Mouse (Mus musculus): Measurements from ENCODE around the gene Slc9a3. TPM values are rescaled to one million over a fixed set of nuclear protein-coding genes. Genes with fewer than 3 reads are reported as not detected.

Slc9a3 gene
- polyA plus RNA-seq, 1 experiment: 0.96 TPM

DNA sequence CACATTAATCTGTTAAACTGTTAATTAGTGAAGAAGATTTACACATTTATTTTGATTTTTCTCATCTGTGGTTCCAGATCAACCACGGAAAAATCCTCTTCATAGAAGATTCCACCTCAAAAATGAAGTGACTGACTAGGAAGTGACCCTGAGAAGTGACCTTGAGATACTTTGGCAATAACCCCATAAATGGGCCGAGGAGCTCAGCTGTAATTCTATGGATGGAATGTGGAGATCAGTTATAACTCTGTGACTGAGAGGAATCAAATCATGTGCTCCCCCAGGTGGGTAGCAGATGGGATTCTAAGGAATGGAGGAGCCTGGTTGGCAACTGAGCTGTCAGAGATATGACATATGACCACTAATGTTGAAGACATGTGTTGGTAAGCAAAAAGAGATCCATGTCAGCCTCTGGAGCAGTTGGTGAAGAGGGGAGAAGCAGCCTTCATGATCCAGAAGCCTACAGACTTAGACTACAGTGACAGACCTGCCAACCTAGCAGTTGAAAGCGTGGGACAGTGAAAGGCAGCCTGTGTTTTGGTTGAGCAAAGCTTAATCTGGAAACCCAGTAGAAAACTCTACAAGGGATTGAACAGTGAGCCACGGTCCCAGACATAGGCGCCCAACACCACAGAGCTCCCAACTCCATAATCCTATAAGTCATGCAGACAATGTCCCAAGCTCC, 61.9 kb downstream of the Slc9a3 start:
- Histone ChIP-seq H3K4me3 (replicated peaks; ENCODE audit: extremely low read depth, low read depth, low read length) (no peak overlapping the region), H3K4me1 (ENCODE audit: control insufficient read depth, insufficient read depth, low read length) (no peaks in the 10 kb centered on the region)
- DNase-seq: no peak
- WGBS: 88% methylated on average over 5 of the region's 5 CpGs
- TF ChIP-seq POLR2A (IDR thresholded peaks at IDR 0.05; ENCODE audit: borderline replicate concordance, extremely low read depth, low read depth, low read length): no peak
- TF ChIP-seq CTCF (IDR thresholded peaks at IDR 0.05; ENCODE audit: insufficient read depth, low read length): no peak

DNA sequence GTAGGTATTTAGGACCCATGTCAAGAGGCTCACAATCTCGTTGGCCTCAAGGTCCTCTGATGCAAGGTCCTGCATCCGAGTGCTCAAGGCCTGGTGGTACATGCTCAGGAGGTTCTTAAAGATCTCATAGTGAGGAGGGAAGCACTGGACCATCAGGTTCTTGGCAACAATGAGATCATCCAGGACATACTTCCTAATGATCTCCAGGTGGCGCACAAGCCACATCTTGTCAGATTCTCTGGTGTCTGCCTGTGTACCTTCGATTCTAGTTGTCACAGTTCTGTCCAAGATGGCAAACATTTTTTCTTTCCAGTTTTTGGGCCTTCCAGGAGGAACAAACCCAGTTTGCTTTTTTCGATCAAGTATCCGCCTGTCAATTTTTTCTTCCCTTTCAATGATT, 71.4 kb downstream of the Slc9a3 start:
- Histone ChIP-seq H3K4me1 (ENCODE audit: control insufficient read depth, insufficient read depth, low read length) (no peaks in the 10 kb centered on the region), H3K4me3 (replicated peaks; ENCODE audit: extremely low read depth, low read depth, low read length) (no peak overlapping the region)
- TF ChIP-seq POLR2A (IDR thresholded peaks at IDR 0.05; ENCODE audit: borderline replicate concordance, extremely low read depth, low read depth, low read length): no peak
- no peak for TF ChIP-seq CTCF (IDR thresholded peaks at IDR 0.05; ENCODE audit: insufficient read depth, low read length)
- WGBS: 82% methylated on average over 6 of the region's 6 CpGs
- DNase-seq: no peak

DNA sequence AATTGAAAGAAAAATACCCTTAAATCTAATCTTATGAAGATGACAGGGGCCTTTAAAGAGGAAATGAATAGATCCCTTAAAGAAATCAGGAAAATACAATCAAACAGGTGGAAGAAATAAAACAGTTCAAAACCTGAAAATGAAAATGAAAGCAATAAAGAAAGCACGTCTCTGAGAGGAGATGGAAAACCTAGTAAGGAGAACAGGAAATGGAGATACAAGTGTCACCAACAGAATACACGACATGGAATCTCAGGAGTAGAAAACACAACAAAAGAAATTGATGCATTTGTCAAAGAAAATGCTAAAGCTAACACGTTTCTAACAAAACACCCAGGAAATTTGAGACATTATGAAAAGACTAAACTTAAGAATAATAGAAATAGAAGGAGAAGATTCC, 75.2 kb downstream of the Slc9a3 start:
- H3K4me3 ChIP-seq (replicated peaks; ENCODE audit: extremely low read depth, low read depth, low read length): no peak overlapping the region
- no peak for TF ChIP-seq POLR2A (IDR thresholded peaks at IDR 0.05; ENCODE audit: borderline replicate concordance, extremely low read depth, low read depth, low read length)
- no peak for DNase-seq
- WGBS: 59% methylated on average over 3 of the region's 3 CpGs
- H3K4me1 ChIP-seq (ENCODE audit: control insufficient read depth, insufficient read depth, low read length): no peaks in the 10 kb centered on the region

DNA sequence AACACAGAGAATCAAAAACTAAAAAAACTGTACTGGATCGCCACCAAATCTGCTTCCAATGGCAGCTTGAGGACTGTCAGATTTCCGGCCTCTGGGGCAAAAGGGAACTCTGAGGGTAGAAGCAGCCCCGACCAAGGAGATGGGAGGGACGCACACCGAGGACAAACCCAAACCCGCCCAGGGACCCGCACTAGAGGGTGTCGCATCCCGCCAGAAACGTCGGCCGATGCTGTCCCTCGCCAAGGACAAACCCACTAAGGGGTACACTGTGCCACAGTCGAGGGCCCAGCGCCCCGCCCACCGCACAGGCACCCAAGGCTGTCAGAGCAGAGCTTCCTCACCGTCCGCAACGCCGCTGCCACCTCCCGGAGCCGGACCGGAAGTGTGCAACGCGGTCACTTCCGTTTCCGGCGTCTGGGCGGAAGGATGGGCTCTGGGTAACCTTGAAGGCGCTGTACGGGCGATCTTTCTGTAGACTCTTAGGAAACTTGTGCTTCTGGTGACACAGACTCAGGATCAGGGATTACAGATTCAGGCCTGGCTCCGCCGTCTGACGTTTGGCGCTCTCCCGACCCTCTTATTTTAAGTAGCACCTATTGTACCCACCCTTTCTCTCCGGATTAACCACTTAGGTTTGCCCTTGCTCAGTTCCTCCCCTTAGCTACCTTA, 87.2 kb downstream of the Slc9a3 start, which contains the start of gene Exoc3:
Gene Exoc3 (minus strand): TSS at position 416 of the 669 bp plus-strand sequence.
- TF ChIP-seq POLR2A (IDR thresholded peaks at IDR 0.05; ENCODE audit: borderline replicate concordance, extremely low read depth, low read depth, low read length): peak; percentile 86
- no peak for TF ChIP-seq CTCF (IDR thresholded peaks at IDR 0.05; ENCODE audit: insufficient read depth, low read length)
- DNase-seq: peak; percentile 88
- H3K4me1 ChIP-seq (ENCODE audit: control insufficient read depth, insufficient read depth, low read length): peaks cover 3% of the 10 kb centered on the region; the same call in 1 of the 2 replicates
- WGBS: under 1% methylated on average over 39 of the region's 39 CpGs
- H3K4me3 ChIP-seq (replicated peaks; ENCODE audit: extremely low read depth, low read depth, low read length): peak within 1 kb of the TSS; percentile 63

DNA sequence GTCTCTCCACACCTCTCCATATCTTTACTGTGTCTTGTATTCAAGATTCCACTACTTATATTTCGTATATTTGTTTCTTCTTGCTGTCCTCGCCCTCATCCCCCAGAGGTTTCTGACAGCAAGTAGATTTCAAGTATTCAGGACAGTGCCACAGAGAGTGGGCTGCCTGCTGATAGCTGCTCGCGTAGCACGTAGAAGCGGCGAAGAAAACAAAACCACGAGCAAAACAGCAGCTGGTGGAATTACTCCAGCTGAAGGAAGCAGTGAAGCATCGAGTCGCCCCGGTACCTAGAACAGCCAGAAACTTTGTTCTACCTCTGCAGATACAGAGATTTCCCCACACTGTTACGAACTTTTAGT, 87.7 kb downstream of the Slc9a3 start:
- TF ChIP-seq POLR2A (IDR thresholded peaks at IDR 0.05; ENCODE audit: borderline replicate concordance, extremely low read depth, low read depth, low read length) (no peak), CTCF (IDR thresholded peaks at IDR 0.05; ENCODE audit: insufficient read depth, low read length) (no peak)
- 15% methylated on average over 12 of the region's 12 CpGs for WGBS

DNA sequence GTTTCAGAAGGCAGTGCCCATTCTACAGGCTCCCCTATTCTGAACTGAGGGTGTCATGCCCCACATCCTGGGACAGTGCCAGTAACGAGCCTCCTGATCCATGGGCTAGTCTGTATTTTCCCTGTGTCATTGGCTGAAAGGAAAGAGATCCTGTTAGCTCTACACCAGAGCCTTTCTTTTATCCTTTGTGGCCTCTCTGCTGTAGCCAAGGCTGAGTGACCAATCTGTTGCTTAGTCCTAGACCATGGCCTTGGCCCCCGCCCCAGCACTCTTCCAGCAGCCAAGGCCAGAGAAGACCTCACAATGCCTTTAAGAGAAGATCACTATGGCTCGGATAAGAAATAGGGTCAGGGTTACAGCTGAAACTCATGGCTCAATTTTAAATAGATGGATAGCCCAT, 97.2 kb downstream of the Slc9a3 start:
- TF ChIP-seq POLR2A (IDR thresholded peaks at IDR 0.05; ENCODE audit: borderline replicate concordance, extremely low read depth, low read depth, low read length): no peak
- no peak for TF ChIP-seq CTCF (IDR thresholded peaks at IDR 0.05; ENCODE audit: insufficient read depth, low read length)
- no peak overlapping the region for H3K4me3 ChIP-seq (replicated peaks; ENCODE audit: extremely low read depth, low read depth, low read length)
- DNase-seq: no peak
- H3K4me1 ChIP-seq (ENCODE audit: control insufficient read depth, insufficient read depth, low read length): no peaks in the 10 kb centered on the region
- WGBS: 81% methylated on average over 3 of the region's 3 CpGs

More for the DNA sequence above, 87.7 kb downstream of the Slc9a3 start:
- H3K4me3 ChIP-seq (replicated peaks; ENCODE audit: extremely low read depth, low read depth, low read length): peak overlapping the region; percentile 63
- H3K4me1 ChIP-seq (ENCODE audit: control insufficient read depth, insufficient read depth, low read length): peaks cover 3% of the 10 kb centered on the region; the same call in 1 of the 2 replicates
- no peak for DNase-seq

Other genes with a start within 250 kb of the Slc9a3 start
- gene Trip13, start 183.7 kb upstream of the Slc9a3 start, polyA plus RNA-seq (2012; rRNA removed): 0.26 and 0.34 TPM in 2 replicates
- gene Brd9, start 183.6 kb upstream of the Slc9a3 start, polyA plus RNA-seq (2012; rRNA removed): 24.3 and 36.3 TPM in 2 replicates
- not detected in 2 replicates for gene Zdhhc11, start 157.6 kb upstream of the Slc9a3 start, polyA plus RNA-seq (2012; rRNA removed)
- 13.2 and 13.4 TPM in 2 replicates for gene Tppp, start 112.0 kb upstream of the Slc9a3 start, polyA plus RNA-seq (2012; rRNA removed)
- gene Cep72, start 59.2 kb upstream of the Slc9a3 start, polyA plus RNA-seq (2012; rRNA removed): 1.2 and 1.3 TPM in 2 replicates
- gene Exoc3, start 87.3 kb downstream of the Slc9a3 start, polyA plus RNA-seq (2012; rRNA removed): 22.5 and 30.2 TPM in 2 replicates
- 0.34 and 0.40 TPM in 2 replicates for gene Ahrr, start 170.9 kb downstream of the Slc9a3 start, polyA plus RNA-seq (2012; rRNA removed)
- 66.8 and 78.3 TPM in 2 replicates for gene Pdcd6, start 196.1 kb downstream of the Slc9a3 start, polyA plus RNA-seq (2012; rRNA removed)
- gene Sdha, start 228.8 kb downstream of the Slc9a3 start, polyA plus RNA-seq (2012; rRNA removed): 65.4 and 101 TPM in 2 replicates
- gene Ccdc127, start 228.9 kb downstream of the Slc9a3 start, polyA plus RNA-seq (2012; rRNA removed): 2.1 and 3.4 TPM in 2 replicates
- 1.2 and 3.7 TPM in 2 replicates for gene Lrrc14b, start 242.5 kb downstream of the Slc9a3 start, polyA plus RNA-seq (2012; rRNA removed)